ENCODE assay signal across 9 mouse cellular contexts in genomic region chr2:69100706-69101105, GRCm38 (mm10). TPM values are rescaled to one million over a fixed set of nuclear protein-coding genes. Genes with fewer than 3 reads are reported as not detected.
A peak's percentile ranks its signal among the peaks of the same experiment; 100 is the strongest.
DNase-seq lines count a peak whose midpoint lies in the region; ATAC-seq and TF ChIP-seq lines count a peak whose summit lies in the region.
"Had no signal": no experiment of that assay in that cellular context is flagged by ENCODE, and none has a peak within 500 bp of the region (broad histone marks: within the 10 kb centered on the region; RNA-seq: fewer than 3 reads in every experiment).

No protein-coding gene starts in this region.

- H3K36me3 ChIP-seq in liver, embryonic 11.5 days (ENCODE audit: control insufficient read depth, insufficient read depth, low read length): no peaks in the 10 kb centered on the region
- H3K36me3 ChIP-seq in MEL (ENCODE audit: control insufficient read depth in 1 of 2, insufficient read depth in 2 of 2, low read length in 2 of 2): no peaks in the 10 kb centered on the region
- H3K36me3 ChIP-seq in lung, embryonic 14.5 days (ENCODE audit: insufficient read depth): no peaks in the 10 kb centered on the region
- H3K36me3 ChIP-seq: midbrain, embryonic 12.5 days had no signal

- no peaks in the 10 kb centered on the region for H3K27me3 ChIP-seq in liver, embryonic 11.5 days (replicated peaks; ENCODE audit: control insufficient read depth, insufficient read depth, low read length)
- H3K27me3 ChIP-seq in MEL (ENCODE audit: control insufficient read depth in 1 of 2, insufficient read depth in 2 of 2, low read length in 2 of 2): no peaks in the 10 kb centered on the region
- no peaks in the 10 kb centered on the region for H3K27me3 ChIP-seq in lung, embryonic 14.5 days (ENCODE audit: insufficient read depth, low read length)
- H3K27me3 ChIP-seq: midbrain, embryonic 12.5 days had no signal

- intact Hi-C loops in heart, postnatal 14 days (cut with DNase I): loop anchor here (1.0 to 5.0 kb wide), 3 partner anchors 58 to 538 kb away; no protein-coding TSS in a partner anchor

- H3K9ac ChIP-seq in liver, embryonic 11.5 days (ENCODE audit: low read depth, low read length): no peak overlapping the region
- H3K9ac ChIP-seq in MEL (ENCODE audit: control insufficient read depth, low read depth, low read length, poor library complexity, severe bottlenecking): no peak overlapping the region
- H3K9ac ChIP-seq in lung, embryonic 14.5 days: no peak overlapping the region
- H3K9ac ChIP-seq: midbrain, embryonic 12.5 days had no signal

- TF ChIP-seq POLR2A in MEL (IDR thresholded peaks at IDR 0.05; ENCODE audit: control insufficient read depth in 1 of 2, insufficient read depth in 1 of 2, low read depth in 1 of 2, low read length in 2 of 2, poor library complexity in 1 of 2): no peak

- H3K9me3 ChIP-seq in liver, embryonic 11.5 days (ENCODE audit: control insufficient read depth, low read length): no peaks in the 10 kb centered on the region
- no peaks in the 10 kb centered on the region for H3K9me3 ChIP-seq in MEL (replicated peaks; ENCODE audit: insufficient read depth, low read length)
- no peaks in the 10 kb centered on the region for H3K9me3 ChIP-seq in lung, embryonic 14.5 days (ENCODE audit: low read depth, low read length)
- H3K9me3 ChIP-seq: midbrain, embryonic 12.5 days had no signal

- DNase-seq in liver (peak; percentile 7), MEL (ENCODE audit: low read depth, low spot score) (no peak)
- no peak for DNase-seq in liver, embryonic 11.5 days (ENCODE audit: low spot score)
- peak; percentile 26 for DNase-seq in c-Kit-positive CD71-negative TER-119-negative erythroid progenitor cells, embryonic 14.5 days (ENCODE audit: low read depth)
- peak; percentile 29 to 66 for DNase-seq in heart, postnatal 14 days
- DNase-seq in lung, embryonic 14.5 days: peak; percentile 83
- DNase-seq in thymus, postnatal 4 days: peak; percentile 43
- DNase-seq in spleen, postnatal 4 days (ENCODE audit: low spot score in 2 of 2): no peak

- no peaks in the 10 kb centered on the region for H3K79me2 ChIP-seq in MEL (ENCODE audit: control insufficient read depth, insufficient read depth, low read length, poor library complexity)

- no peak overlapping the region for H3K4me3 ChIP-seq in liver, embryonic 11.5 days (ENCODE audit: low read depth, low read length)
- no peak overlapping the region for H3K4me3 ChIP-seq in MEL (ENCODE audit: control insufficient read depth in 1 of 2, insufficient read depth in 1 of 2, low read depth in 2 of 2, low read length in 2 of 2)
- no peak overlapping the region for H3K4me3 ChIP-seq in lung, embryonic 14.5 days (ENCODE audit: low read depth, low read length)
- H3K4me3 ChIP-seq: midbrain, embryonic 12.5 days had no signal

- TF ChIP-seq EP300 in MEL (IDR thresholded peaks at IDR 0.05; ENCODE audit: low read depth in 1 of 2, low read length in 2 of 2): no peak

- ATAC-seq in liver, embryonic 11.5 days (replicated peaks; ENCODE audit: low FRiP score): no peak
- ATAC-seq in lung, embryonic 14.5 days (ENCODE audit: insufficient read depth): 0 out of 2 replicates have a peak, but pooled peaks have one; percentile 21

- TF ChIP-seq RAD21 in MEL (IDR thresholded peaks at IDR 0.05; ENCODE audit: low read depth, low read length): peak; percentile 32

- H3K4me1 ChIP-seq in liver, embryonic 11.5 days (replicated peaks; ENCODE audit: control insufficient read depth, insufficient read depth, low read length): no peaks in the 10 kb centered on the region
- H3K4me1 ChIP-seq in MEL (ENCODE audit: control insufficient read depth in 1 of 2, insufficient read depth in 2 of 2, low read length in 2 of 2): no peaks in the 10 kb centered on the region
- no peaks in the 10 kb centered on the region for H3K4me1 ChIP-seq in lung, embryonic 14.5 days (ENCODE audit: insufficient read depth)

- 19% methylated on average over 3 of the region's 3 CpGs for WGBS in liver, embryonic 11.5 days
- WGBS in lung, embryonic 14.5 days: 23% methylated on average over 3 of the region's 3 CpGs

- no peak overlapping the region for H3K27ac ChIP-seq in liver, embryonic 11.5 days (ENCODE audit: low read depth, low read length)
- H3K27ac ChIP-seq in MEL (ENCODE audit: control insufficient read depth, low read depth, low read length): no peak overlapping the region
- H3K27ac ChIP-seq in lung, embryonic 14.5 days (ENCODE audit: low read depth): no peak overlapping the region
- H3K27ac ChIP-seq: midbrain, embryonic 12.5 days had no signal

- no peak overlapping the region for H3K4me2 ChIP-seq in liver, embryonic 11.5 days
- no peak overlapping the region for H3K4me2 ChIP-seq in lung, embryonic 14.5 days
- H3K4me2 ChIP-seq: midbrain, embryonic 12.5 days had no signal

- peak; percentile 13 to 32 (median 25); a peak in 1 of 6 replicates for TF ChIP-seq CTCF in MEL (IDR thresholded peaks at IDR 0.05 in 2 of 3, conservative IDR thresholded peaks at IDR 0.05 in 1 of 3; ENCODE audit: control insufficient read depth in 1 of 3, insufficient read depth in 1 of 3, low read depth in 2 of 3, low read length in 3 of 3, poor library complexity in 1 of 3, severe bottlenecking in 1 of 3)
- peak; percentile 81 for TF ChIP-seq CTCF in lung, embryonic 14.5 days (IDR thresholded peaks at IDR 0.05; ENCODE audit: low read depth)

TF ChIP-seq in MEL, 35 proteins besides CTCF, POLR2A, EP300 and RAD21:
- TF ChIP-seq ZKSCAN1 (IDR thresholded peaks at IDR 0.05; ENCODE audit: low read depth, low read length) (no peak), ELF1 (IDR thresholded peaks at IDR 0.05; ENCODE audit: low read depth, low read length) (no peak), NELFE (IDR thresholded peaks at IDR 0.05; ENCODE audit: low read depth, low read length) (no peak), ETS1 (IDR thresholded peaks at IDR 0.05; ENCODE audit: low read depth, low read length) (no peak), GATA1 (IDR thresholded peaks at IDR 0.05; ENCODE audit: low read depth, low read length) (no peak), POLR2AphosphoS2 (IDR thresholded peaks at IDR 0.05; ENCODE audit: low read length) (no peak), RCOR1 (IDR thresholded peaks at IDR 0.05; ENCODE audit: low read depth, low read length) (no peak), MXI1 (IDR thresholded peaks at IDR 0.05; ENCODE audit: low read depth, low read length) (no peak), GABPA (IDR thresholded peaks at IDR 0.05; ENCODE audit: low read depth, low read length) (no peak)

RNA-seq across cellular contexts. Expression of gene Nostrin, which starts 34.9 kb away (rescaled TPM):
- polyA plus RNA-seq in liver, embryonic 11.5 days (2014; fragmentation: Nextera tagmentation; extraction: Ambion mirVana): 18.3 and 18.8 TPM in 2 replicates
- not detected in 2 replicates for total RNA-seq in MEL (2012; rRNA removed)
- under 1 TPM in 1 of 2 experiments, not detected in 1; 0.47 TPM for polyA plus RNA-seq in MEL (2012; ENCODE audit: insufficient read depth in 1 of 2, insufficient read length in 2 of 2, low read depth in 1 of 2, low replicate concordance in 2 of 2, missing spikeins in 1 of 2)
- total RNA-seq in heart, postnatal 14 days (2021): 1 to 10 TPM; 8.1 to 8.6 TPM
- 11.6 and 14.4 TPM in 2 replicates for polyA plus RNA-seq in lung, embryonic 14.5 days (2014; fragmentation: Nextera tagmentation; extraction: Ambion mirVana)

Comparison
In these comparisons a context has a peak if more than half of its experiments do, and no peak if none do; other contexts are left out.
1. DNase-seq: peak in liver (single experiment), c-Kit-positive CD71-negative TER-119-negative erythroid progenitor cells, embryonic 14.5 days (single experiment), heart, postnatal 14 days (2 of 2), lung, embryonic 14.5 days (single experiment) and thymus, postnatal 4 days (single experiment); none in liver, embryonic 11.5 days (single experiment), MEL (single experiment) and spleen, postnatal 4 days (0 of 2).